Mouse (Mus musculus) heart, adult 2 months (tissue): Measurements from ENCODE around the gene Cux2. TPM values are rescaled to one million over a fixed set of nuclear protein-coding genes. Genes with fewer than 3 reads are reported as not detected.

Experiments
- DNase-seq, 2 experiments: peaks; one replicate each; pipeline ENCODE4 v3.0.0; 2021
- H3K27ac ChIP-seq: fragments of 200-600 bp; 2 replicates; pipeline ENCODE4 v1.8.1; 2022
- H3K27me3 ChIP-seq: fragments of 200-500 bp; 2 replicates; pipeline ENCODE4 v1.6.1; 2012; ENCODE audit warnings: mild to moderate bottlenecking, low read length, inconsistent platforms, mixed read lengths; ENCODE audit not compliant: control insufficient read depth, insufficient read depth
- H3K36me3 ChIP-seq: fragments of 200-500 bp; 2 replicates; pipeline ENCODE4 v1.6.1; 2012; ENCODE audit warnings: low read length, inconsistent platforms; ENCODE audit not compliant: control insufficient read depth, insufficient read depth
- H3K4me1 ChIP-seq: fragments of 200-500 bp; 2 replicates; pipeline ENCODE4 v1.6.1; 2011; ENCODE audit warnings: low read length; ENCODE audit not compliant: control insufficient read depth, insufficient read depth
- H3K4me3 ChIP-seq: fragments of 200-600 bp; 2 replicates; pipeline ENCODE4 v1.8.1; 2022
- H3K79me2 ChIP-seq: fragments of 200-500 bp; replicated peaks from 2 replicates; pipeline ENCODE4 v1.6.1; 2012; ENCODE audit warnings: mild to moderate bottlenecking, inconsistent platforms, low read length, moderate library complexity, mixed read lengths; ENCODE audit not compliant: control insufficient read depth, insufficient read depth
- H3K9ac ChIP-seq: fragments of 200-500 bp; 2 replicates; pipeline ENCODE4 v1.6.1; 2012; ENCODE audit warnings: low read depth, mild to moderate bottlenecking, control low read depth, inconsistent platforms, low read length, mixed read lengths
- CTCF ChIP-seq: fragments of 200-600 bp; IDR thresholded peaks from 2 replicates; pipeline ENCODE4 v1.8.1; 2022; ENCODE audit warnings: antibody characterized with exemption, mild to moderate bottlenecking, moderate library complexity
- EP300 ChIP-seq: fragments of 200-500 bp; IDR thresholded peaks from 2 replicates; pipeline ENCODE4 v1.6.1; 2011; ENCODE audit warnings: low read depth, low read length, control low read depth; ENCODE audit not compliant: insufficient read depth
- POLR2A ChIP-seq: fragments of 200-500 bp; IDR thresholded peaks from 2 replicates; pipeline ENCODE4 v1.6.1; 2011; ENCODE audit warnings: mild to moderate bottlenecking, low read depth, low read length, control low read depth; ENCODE audit not compliant: insufficient read depth
- WGBS: fragments of 180-500 bp; shearing (Covaris S2); methylation state at CpG from one replicate; pipeline ENCODE4 v1.1.7; 2018; 5-methylcytosine and 5-hydroxymethylcytosine counted together
- intact Hi-C: fragments of 180-260 bp; cut with DNase I; formaldehyde crosslinking; loops from one replicate; pipeline ENCODE4 v1.15.1; 2025
- polyA plus RNA-seq: library from polyadenylated mRNA; depleted of rRNA; stranded (reverse); fragments of >200 nt; gene quantifications from 2 replicates; pipeline ENCODE4 v1.2.3, GENCODE M21; 2012
- total RNA-seq, 2 experiments: library from RNA; stranded (reverse); gene quantifications; 2 replicates each; pipeline ENCODE4 v1.2.3; 2021

The Cux2 gene
- total and polyA plus RNA-seq, 3 experiments = 11.4 to 18.4 (median 18.1) TPM

DNA sequence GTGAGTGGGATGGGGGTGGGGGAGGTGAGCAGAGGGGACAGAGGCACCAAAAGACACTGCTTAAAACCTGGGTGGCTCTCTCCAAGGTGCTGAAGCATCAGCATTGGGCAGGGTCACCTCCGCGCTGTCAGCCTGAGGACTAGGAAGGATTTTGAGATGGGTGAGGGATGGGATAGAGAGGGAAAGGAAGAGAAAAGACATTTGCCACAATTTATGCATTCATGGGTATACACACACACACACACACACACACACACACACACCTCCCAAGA, 123.4 kb downstream of the Cux2 start:
- TF ChIP-seq EP300 (no peak), POLR2A (no peak), CTCF (no peak)
- Histone ChIP-seq H3K79me2 (no peaks in the 10 kb centered on the region), H3K9ac (no peak overlapping the region), H3K27me3 (no peaks in the 10 kb centered on the region), H3K36me3 (no peaks in the 10 kb centered on the region), H3K4me1 (no peaks in the 10 kb centered on the region), H3K4me3 (no peak overlapping the region), H3K27ac (no peak overlapping the region)
- intact Hi-C loops = no loop called here
- DNase-seq = no peak
- WGBS = 34% methylated on average over 2 of the region's 2 CpGs

DNA sequence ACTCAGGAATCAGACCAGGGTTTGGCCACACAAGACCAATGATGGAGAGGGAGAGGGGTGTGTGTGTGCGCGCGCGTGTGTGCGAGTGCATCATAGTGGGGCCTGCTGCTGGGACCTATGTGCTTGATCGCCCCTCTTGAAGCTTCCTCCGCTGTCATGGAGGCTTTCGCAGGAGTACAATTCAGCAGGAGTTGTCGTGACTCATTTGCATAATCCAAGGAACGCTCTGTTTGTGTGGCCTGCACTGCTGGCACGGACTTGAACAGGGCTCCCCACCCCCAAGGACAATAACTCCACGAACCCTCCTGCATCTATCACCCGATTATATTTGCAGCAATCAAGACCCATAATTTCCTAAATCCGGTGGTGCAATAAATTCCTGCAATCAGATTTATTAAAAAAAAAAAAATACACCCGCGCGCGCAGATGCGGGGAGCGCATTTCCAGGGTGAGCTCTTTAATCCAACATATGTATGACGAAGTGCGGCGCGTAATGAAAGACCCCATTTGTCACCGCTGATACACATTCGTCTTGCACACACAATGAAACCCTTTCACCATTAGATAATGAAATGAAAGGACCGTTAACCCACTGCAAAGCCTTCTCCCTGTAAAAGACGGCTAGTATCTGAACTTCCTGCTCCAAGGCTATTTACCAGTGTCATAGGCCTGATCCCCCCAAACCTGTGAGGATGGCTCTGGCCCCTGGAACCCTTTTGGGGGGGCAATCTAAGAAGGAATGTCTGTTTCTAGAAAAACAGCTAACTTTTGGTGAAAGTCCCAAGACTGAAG, 124.0 kb downstream of the Cux2 start:
- WGBS = 57% methylated on average over 28 of the region's 28 CpGs
- Histone ChIP-seq H3K9ac (no peak overlapping the region), H3K27ac (no peak overlapping the region), H3K4me1 (no peaks in the 10 kb centered on the region), H3K27me3 (no peaks in the 10 kb centered on the region), H3K79me2 (no peaks in the 10 kb centered on the region), H3K4me3 (no peak overlapping the region), H3K36me3 (no peaks in the 10 kb centered on the region)
- no peak for DNase-seq
- intact Hi-C loops = no loop called here
- TF ChIP-seq EP300 (no peak), CTCF (no peak), POLR2A (no peak)

DNA sequence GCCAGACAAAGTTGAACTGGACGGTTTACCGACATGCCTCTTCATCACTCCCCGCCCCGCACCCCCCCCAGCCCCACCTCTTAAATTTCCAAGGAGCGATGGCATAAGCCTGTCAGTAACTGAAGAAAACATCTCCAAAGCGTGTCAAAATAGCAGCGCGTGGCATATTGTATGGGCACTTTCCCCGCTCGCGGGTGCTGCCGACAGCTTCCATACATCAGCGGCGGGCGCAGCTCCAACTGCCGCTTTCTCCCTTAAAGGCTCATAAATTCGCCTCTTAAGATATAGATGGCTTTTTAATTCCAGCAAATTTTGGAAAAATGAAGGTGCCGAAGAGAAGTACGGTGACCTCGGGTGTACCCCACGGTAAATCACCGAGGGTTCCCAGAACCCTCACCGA, 124.6 kb downstream of the Cux2 start:
- Histone ChIP-seq H3K4me1 (no peaks in the 10 kb centered on the region), H3K27ac (no peak overlapping the region), H3K36me3 (no peaks in the 10 kb centered on the region), H3K4me3 (no peak overlapping the region), H3K9ac (no peak overlapping the region), H3K79me2 (no peaks in the 10 kb centered on the region), H3K27me3 (no peaks in the 10 kb centered on the region)
- intact Hi-C loops = no loop called here
- DNase-seq = no peak
- TF ChIP-seq CTCF (no peak), POLR2A (no peak), EP300 (no peak)
- WGBS = 51% methylated on average over 23 of the region's 23 CpGs

DNA sequence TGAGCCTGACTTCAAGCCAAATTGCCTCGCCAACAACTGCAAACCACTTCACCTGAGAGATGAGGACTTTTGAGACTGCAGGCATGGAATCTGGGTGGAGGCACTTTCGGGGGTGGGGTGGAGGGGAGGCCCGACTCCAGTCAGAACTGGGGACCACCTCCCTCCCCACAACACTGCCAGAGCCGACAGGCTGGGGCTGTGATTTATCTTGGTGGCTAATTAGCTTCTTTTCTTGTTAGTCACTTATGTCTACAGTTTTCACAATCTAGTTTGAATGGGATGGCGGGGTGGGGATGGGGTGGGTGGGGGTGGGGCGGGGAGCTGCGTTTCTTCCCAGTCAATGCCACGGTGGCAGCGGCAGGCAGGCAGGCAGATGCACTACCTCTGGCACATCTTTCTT, 125.5 kb downstream of the Cux2 start:
- no peak overlapping the region for H3K9ac ChIP-seq
- TF ChIP-seq CTCF = no peak
- no peak for TF ChIP-seq EP300
- TF ChIP-seq POLR2A = no peak
- H3K4me1 ChIP-seq = no peaks in the 10 kb centered on the region
- intact Hi-C loops = no loop called here
- no peak overlapping the region for H3K27ac ChIP-seq
- H3K4me3 ChIP-seq = no peak overlapping the region
- H3K27me3 ChIP-seq = no peaks in the 10 kb centered on the region
- no peak for DNase-seq
- H3K36me3 ChIP-seq = no peaks in the 10 kb centered on the region
- no peaks in the 10 kb centered on the region for H3K79me2 ChIP-seq
- WGBS = 39% methylated on average over 9 of the region's 9 CpGs

DNA sequence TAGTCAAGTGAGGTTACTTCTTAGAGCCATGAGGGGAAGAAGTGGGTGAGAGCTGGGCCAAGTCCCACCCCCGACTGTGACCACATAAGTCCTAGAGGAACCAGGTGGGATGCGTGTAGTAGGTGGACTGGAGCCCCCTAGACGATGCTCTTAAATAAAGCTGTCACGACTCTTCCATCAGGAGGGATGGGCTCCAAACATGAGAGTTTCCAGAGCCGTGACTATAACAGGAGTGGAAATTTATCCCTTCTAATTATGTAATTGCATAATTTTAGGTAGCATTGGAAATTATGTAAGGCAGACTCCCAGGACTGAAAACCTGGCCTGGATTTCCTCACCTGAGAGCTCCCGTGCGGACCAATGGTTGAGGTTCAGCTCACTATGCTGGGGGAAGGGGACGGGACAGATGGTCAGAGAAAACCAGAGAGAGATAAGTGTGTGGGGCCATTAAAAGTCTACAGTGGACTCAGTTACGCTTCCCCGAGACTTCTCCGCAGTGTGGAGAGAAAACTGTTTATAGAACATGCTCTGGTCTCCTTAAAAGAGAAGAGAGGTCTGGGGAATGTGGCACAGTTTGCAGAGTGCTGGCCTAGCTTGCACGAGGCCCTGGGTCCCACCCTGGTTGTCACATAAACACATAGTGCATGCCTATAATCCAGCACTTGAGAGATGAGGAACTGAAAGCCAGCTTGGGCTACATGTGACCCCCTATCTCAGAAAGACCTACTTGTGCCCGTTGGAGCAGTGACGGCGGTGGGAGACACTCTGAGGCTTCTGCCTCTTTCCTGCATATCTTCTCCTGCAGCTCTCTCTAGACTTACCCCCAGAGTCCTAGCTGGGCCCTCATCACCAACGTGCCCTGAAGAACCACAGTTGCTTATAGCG, 126.7 kb downstream of the Cux2 start:
- intact Hi-C loops = no loop called here
- 75% methylated on average over 17 of the region's 17 CpGs for WGBS
- Histone ChIP-seq H3K4me3 (no peak overlapping the region), H3K4me1 (no peaks in the 10 kb centered on the region), H3K27ac (no peak overlapping the region), H3K79me2 (no peaks in the 10 kb centered on the region), H3K9ac (no peak overlapping the region), H3K27me3 (no peaks in the 10 kb centered on the region), H3K36me3 (no peaks in the 10 kb centered on the region)
- no peak for DNase-seq
- TF ChIP-seq EP300 (no peak), CTCF (no peak), POLR2A (no peak)

DNA sequence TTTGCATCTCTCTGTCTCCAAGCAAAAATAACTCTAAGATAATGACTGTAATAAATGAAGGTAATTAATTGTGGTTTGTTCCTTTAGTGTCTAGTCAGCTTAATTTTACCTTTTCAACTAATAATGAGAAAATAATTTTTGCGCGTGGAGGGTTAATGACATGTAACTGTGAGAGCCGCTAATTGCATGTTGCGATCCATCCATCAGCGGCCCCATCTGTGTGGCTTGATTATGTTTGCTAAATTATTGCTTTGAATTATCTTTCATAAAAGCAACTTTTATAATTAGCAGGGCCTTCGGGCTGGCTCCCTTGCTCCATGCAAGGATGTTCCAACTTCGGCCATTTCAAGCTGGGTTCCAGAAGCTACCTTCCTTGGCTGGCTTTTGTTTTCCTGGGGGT, 130.7 kb downstream of the Cux2 start:
- intact Hi-C loops = no loop called here
- no peak for TF ChIP-seq EP300
- TF ChIP-seq POLR2A = no peak
- no peak for TF ChIP-seq CTCF
- H3K4me1 ChIP-seq = no peaks in the 10 kb centered on the region
- DNase-seq = no peak
- 90% methylated on average over 7 of the region's 7 CpGs for WGBS
- no peaks in the 10 kb centered on the region for H3K27me3 ChIP-seq
- H3K9ac ChIP-seq = no peak overlapping the region
- H3K79me2 ChIP-seq = no peaks in the 10 kb centered on the region
- H3K27ac ChIP-seq = no peak overlapping the region
- H3K4me3 ChIP-seq = no peak overlapping the region
- no peaks in the 10 kb centered on the region for H3K36me3 ChIP-seq
